Mouse (Mus musculus) right cerebral cortex, postnatal 10 days (tissue): ENCODE measurements at regions not wholly inside any gene's neighbourhood (a gene's known extent, or its start where the extent isn't known, plus 50 kb on each side); places are given as distances from the start of the nearest gene placed in this dataset.

ENCODE experiments used
- DNase-seq, 2 experiments: peaks; one replicate each; pipeline ENCODE4 v3.0.0; 2021; ENCODE audit warnings: low spot score in 2 of 2

DNA sequence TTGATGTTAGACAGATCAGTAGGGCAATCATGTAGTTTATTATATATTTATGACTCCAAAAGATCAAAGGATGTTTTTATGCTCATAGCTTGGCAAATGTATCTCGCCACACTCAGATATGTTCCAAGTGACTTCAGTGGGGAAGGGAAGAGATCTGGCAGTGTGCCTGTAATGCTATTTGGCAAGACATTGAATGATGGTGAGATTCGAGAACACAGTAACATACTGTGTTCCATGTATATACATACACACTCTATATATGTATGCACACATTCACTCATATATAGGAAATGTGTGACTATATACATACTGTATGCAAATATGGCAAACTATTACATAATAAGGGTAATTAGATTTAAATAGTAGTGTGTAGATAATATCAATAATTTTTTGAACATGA lies 577.3 kb upstream of the Arrdc4 start:
- no peak for DNase-seq

DNA sequence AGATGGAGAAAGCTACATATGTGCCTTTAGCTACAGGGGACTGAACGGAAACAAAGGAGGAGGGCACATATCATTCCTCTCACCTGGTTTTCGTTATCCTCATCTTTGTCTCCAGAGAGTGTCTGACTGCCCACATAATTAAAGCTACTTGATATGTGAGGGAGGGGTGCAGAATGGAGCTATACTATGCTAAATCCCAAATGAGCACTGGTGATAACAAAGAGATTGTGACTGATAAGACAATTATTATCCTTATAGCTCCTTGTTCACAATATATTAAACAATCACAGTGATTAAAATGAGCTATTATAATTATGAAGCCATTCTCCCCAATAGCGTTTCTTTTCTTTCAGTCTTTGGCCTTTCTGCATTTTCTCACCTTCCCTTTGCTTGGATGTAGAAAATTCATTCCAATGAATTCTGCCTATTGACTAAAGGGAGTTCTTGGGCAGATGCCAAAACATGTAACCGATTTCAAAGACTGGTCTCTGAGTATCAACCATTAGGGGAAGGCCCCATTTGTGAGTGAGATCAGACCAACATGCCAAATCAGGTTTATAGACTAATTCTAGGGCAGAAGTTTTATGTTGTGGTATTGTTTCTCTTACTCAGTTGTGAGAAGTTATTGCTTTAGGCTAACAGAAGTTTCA lies 528.1 kb upstream of the Arrdc4 start:
- no peak for DNase-seq

- DNase-seq: no peak
These were observed 527.5 kb upstream of the Arrdc4 start for GRCm38 (mm10) chr7:69276376-69277055.

DNA sequence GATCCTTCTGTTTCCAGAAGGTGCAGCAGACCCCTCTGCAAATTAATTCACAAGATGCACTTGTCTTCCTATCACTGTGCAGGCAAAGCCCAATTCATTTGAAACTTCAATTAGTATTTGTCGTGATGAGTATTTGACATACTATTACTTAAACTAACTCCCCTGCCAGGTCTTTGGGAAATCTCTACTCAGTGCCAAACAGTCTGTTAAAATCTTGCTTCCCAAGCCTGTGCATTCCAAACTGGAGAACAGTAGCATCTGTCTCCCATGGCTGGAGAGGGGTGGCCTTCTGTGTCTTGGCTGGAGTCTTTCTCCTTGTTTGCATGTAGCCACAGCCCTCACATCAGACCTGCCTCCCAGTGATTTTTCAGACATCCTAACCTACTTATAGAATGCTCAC lies 524.6 kb upstream of the Arrdc4 start:
- no peak for DNase-seq

DNA sequence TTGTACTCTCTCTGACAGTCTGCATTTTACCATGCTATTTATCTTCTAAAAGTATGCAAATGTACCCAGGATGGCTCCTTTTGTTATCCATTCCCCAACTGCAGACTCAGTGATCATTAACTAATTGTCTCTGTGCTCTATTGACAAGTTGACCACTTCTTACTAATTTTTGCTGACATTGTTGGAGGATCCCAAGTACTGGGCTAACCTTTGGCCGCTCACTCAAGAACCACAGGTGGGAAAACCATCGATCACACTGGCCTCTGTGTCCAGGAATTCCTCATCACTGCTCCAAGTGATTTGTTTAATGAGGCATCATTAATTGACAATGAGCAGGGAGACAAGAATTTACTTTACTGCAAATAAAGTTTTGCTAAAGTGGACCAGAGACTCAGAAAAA lies 495.5 kb upstream of the Arrdc4 start:
- no peak for DNase-seq

- DNase-seq: peak; percentile 43 to 66
These were observed 484.3 kb upstream of the Arrdc4 start for GRCm38 (mm10) chr7:69233296-69233695.

GRCm38 (mm10) chr7:69217871-69218270 lies 468.8 kb upstream of the Arrdc4 start:
- DNase-seq: peak; percentile 51 to 65
